Mouse (Mus musculus) embryo, embryonic 10 days (tissue): Measurements from ENCODE around the gene Zmynd12.

Source experiments
- DNase-seq: peaks from one replicate; pipeline ENCODE4 v3.0.0-alpha.2; 2015; ENCODE audit warnings: low spot score

The Zmynd12 gene

GRCm38 (mm10) chr4:119422294-119422964 is at the start of gene Zmynd12, which contains the start of gene Ppcs:
Gene Zmynd12, plus strand, starts transcription at chr4:119422814.
Gene Ppcs, minus strand, starts transcription at chr4:119422420.
- peak; percentile 92 for DNase-seq

DNA sequence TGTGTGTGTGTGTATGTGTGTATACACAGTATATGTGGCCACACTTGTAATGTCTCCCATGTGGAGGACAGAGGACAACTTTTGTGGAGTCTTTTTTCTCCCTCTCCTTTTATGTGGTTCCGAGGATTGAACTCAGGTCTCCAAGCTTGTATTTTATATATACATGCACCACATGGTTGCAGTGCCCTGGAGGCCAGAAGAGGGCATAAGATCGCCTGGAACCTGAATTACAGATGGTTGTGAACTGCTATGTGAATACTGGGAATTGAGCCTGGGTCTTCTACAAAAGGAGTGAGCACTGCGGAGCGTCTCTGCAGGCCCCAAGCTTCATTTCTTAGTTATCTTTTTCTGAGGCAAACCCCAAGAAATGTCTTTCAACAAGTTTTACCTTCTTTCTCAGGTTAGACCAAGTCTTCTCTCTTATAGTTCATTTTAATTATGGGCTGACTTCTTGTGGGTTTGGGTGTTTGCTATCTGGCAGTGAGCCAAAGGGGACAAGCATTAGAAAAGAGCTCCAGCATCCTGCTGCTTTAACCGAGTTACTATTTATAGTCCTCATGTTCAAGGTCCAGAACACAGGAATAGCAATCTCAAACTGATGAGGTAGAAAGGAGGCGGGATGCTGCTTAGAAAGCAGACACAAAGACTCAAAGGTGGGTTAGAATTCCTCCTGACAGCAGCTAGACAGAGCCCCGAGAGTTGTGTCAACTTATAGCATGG is 41.0 kb upstream of the Zmynd12 start:
- no peak for DNase-seq

- peak; percentile 25 for DNase-seq
These were observed 33.4 kb upstream of the Zmynd12 start for GRCm38 (mm10) chr4:119389184-119389583.

- peak; percentile 35 for DNase-seq
These were observed 32.2 kb upstream of the Zmynd12 start for GRCm38 (mm10) chr4:119390369-119390768.

DNA sequence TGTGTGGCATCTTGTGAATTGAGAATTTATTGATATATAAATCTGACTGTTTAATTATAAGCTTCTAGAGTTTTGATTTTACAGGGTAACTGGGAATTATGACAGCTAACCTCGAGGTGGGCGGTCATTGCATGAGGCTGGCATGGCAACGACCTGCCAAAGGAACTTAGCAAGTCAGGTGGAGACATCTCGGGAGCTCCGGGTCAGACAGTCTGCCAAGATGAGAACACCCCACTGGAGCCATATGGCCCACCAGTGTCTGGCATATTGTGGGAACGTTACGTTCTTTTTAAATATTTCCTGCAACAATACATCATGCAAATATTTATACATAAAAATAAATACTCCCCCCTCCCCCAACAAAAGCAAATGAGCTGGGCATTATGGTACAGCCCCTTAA is 23.9 kb upstream of the Zmynd12 start:
- DNase-seq: no peak

DNA sequence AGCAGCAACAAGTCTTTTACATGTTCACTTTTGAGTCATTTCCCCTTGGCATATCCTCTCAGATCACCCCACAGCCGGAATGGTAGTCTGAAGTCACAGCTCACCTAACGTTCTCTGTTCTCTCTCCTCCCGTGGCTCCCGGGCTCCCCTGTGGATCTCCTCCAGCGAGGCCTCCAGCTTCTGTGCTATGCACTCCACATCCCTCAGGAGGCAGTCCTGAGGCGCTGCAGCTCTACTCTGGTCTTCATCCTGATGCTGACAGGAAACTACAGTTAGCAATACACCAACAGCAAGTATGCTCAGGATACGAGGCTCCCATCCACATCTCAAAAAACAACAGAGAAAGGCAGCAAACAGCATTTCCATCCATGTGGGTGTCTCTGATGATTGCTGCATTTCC is 21.7 kb upstream of the Zmynd12 start:
- no peak for DNase-seq

DNA sequence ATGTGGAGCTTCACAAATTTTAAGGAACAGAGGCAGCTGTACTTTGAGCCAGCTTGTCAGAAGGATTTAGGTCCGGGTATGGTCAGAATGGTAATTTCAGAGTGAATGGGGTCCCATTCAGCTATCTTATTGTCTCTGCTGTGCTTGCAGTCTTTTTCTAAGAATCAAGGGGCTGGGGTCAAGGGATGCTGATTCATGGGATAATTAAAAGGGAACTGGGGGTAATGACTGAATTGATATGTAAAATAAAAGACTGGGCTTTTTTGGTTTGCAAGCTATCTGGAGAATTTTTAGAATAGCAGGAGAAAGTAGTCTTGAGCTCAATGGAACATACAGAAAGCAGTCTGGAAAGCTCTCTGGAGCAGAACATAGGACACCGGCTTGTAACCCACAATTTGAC is 19.2 kb upstream of the Zmynd12 start:
- no peak for DNase-seq

GRCm38 (mm10) chr4:119411877-119412650 is 10.6 kb upstream of the Zmynd12 start:
- DNase-seq: no peak

DNA sequence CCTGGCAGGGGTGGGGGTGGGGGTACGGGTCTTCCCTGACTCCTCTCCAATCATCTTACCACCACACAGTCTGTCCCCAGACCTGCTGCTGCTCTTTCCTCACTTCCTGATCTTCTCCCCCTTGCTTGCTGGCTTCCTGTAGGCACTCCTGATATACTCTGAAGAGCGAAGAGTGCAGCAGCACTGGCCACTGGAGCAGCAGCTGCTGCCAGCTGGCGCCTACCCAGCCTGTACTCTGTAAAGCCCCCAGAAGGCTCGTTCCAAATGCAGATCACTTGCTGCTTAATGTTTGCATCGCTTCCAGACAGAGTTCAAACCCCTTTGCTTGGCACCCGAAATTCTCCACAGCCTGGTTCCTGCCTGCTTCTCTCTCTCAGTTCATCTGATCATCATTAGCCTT is 9.8 kb upstream of the Zmynd12 start:
- no peak for DNase-seq

DNA sequence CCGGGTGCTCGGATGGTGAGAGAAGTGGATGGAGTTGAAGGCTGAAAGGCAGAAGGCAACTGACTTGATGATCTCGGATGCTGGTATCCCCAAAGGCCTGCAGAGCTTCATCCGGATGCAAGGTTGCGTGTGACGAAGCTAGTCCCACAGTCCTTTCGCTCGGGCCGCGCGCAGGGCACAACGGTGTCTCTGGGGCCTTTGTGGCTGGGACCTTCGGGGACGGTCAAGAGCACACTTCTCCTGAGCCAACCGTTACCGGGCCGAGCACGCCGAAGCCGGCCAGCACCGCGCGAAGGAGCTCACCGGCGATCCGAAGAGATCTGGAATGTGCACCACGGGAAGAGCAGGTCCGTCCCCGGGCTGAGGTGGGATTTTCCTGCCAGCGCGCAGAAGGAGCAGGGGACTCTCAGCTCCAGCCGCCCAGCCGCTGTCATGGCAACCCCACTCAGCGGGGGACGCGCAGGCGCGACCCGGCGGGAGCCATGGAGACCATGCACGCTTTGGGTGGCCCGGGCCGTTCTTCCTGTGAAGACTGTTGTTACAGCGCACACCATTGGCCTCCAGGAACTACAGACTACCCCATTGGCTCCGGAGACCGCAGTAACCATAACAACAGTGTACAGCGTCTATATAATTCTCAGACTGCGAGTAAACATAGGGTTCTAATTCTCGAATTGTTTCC is 7.4 kb upstream of the Zmynd12 start, which contains the start of gene Ccdc30:
Ccdc30 (minus strand) TSS at position 450 of the 682 bp plus-strand sequence.
- peak; percentile 97 for DNase-seq

DNA sequence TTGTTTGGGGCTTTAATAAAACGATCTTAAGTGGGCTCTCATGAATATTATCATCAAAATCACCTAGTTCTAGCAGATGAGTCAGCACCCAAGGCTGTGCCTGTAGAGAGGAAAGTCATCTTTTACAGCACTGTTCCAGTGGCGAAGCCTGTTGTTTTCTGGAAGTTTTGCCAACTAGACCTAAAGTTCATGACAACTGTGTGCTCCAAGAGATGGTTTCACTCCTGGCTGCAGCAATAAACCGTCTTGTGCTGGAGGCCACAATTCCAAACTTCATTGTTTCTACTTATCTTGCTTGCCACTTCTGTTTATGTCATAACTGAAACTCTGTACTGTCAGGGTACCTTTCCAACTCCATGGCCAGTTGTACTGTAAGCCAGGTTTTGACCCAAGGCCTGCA is 5.3 kb upstream of the Zmynd12 start:
- DNase-seq: no peak

GRCm38 (mm10) chr4:119417894-119418293 is 4.7 kb upstream of the Zmynd12 start:
- no peak for DNase-seq

GRCm38 (mm10) chr4:119421191-119421590 is 1.4 kb upstream of the Zmynd12 start:
- no peak for DNase-seq

- no peak for DNase-seq
These were observed 707 bp upstream of the Zmynd12 start for GRCm38 (mm10) chr4:119421921-119422293.

- no peak for DNase-seq
These were observed 2.5 kb downstream of the Zmynd12 start for GRCm38 (mm10) chr4:119425077-119425476.

GRCm38 (mm10) chr4:119425601-119426000 is 3.0 kb downstream of the Zmynd12 start:
- no peak for DNase-seq

- DNase-seq: no peak
These were observed 5.1 kb downstream of the Zmynd12 start for GRCm38 (mm10) chr4:119427680-119428079.

GRCm38 (mm10) chr4:119430678-119431077 is 8.1 kb downstream of the Zmynd12 start:
- DNase-seq: peak; percentile 62

GRCm38 (mm10) chr4:119437936-119438335 is 15.3 kb downstream of the Zmynd12 start:
- no peak for DNase-seq

DNA sequence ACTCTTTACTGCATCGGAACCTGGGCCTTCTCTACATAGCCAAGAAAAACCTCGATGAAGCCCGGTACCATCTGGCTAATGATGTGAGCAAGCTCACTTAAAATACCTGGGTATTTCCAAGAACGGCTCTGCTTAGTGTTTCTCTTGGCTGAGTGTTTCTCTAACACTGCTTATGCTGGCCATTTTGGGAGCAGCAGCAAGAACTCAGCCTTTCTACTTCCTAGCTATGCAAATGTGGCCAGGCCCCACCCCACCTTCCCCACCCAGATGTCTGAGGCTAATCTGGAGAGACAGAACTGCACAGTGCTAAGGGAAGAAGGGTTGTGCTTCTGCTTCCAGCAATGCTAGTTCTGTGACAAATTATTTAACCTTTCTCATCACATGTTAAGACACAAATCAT is 19.2 kb downstream of the Zmynd12 start:
- DNase-seq: no peak

GRCm38 (mm10) chr4:119442539-119442938 is 19.9 kb downstream of the Zmynd12 start:
- peak; percentile 23 for DNase-seq

DNA sequence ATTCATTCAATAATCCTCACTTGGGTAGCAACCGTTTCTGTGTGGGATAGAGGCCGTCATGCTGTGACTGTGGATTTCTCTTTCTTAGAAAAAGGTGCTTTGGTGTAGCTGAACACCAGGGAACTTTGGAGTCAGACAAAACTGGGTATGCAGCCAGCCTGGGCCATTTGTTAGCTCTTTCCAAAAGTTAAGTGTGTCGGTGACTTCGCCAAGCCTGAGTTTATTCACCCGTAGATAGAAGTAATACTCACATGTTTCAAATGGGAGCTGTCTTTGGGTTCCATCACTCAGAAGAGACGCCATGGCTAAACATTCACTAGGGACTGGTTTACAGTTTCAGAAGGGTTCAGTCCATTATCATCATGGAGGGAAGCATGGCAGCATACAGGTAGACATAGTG is 24.6 kb downstream of the Zmynd12 start:
- no peak for DNase-seq
